Mouse (Mus musculus) hindbrain, embryonic 11.5 days (tissue): ENCODE results near the gene Cxcl16. TPM values are rescaled to one million over a fixed set of nuclear protein-coding genes. Genes with fewer than 3 reads are reported as not detected.

Experiments
- ATAC-seq: fragments of 200-750 bp; cut with Nextera tagmentation; 2 replicates; pipeline ENCODE4 v1.8.0; 2017; ENCODE audit warnings: mild to moderate bottlenecking, moderate TSS enrichment, moderate library complexity; ENCODE audit not compliant: low FRiP score
- DNase-seq: peaks from one replicate; pipeline ENCODE4 v3.0.0-alpha.2; 2015; ENCODE audit warnings: low spot score
- H3K27ac ChIP-seq: fragments of 300-500 bp; sonication (generic); 2 replicates; pipeline ENCODE4 v1.5.1; 2014; ENCODE audit warnings: mild to moderate bottlenecking, low read depth, low read length
- H3K27me3 ChIP-seq: fragments of 300-500 bp; sonication (generic); 2 replicates; pipeline ENCODE4 v1.6.1; 2014; ENCODE audit warnings: mild to moderate bottlenecking, low read length, moderate library complexity, mixed read lengths; ENCODE audit not compliant: control insufficient read depth, insufficient read depth
- H3K36me3 ChIP-seq: fragments of 300-500 bp; sonication (generic); 2 replicates; pipeline ENCODE4 v1.6.1; 2014; ENCODE audit warnings: mild to moderate bottlenecking, low read length, moderate library complexity, mixed read lengths; ENCODE audit not compliant: control insufficient read depth, insufficient read depth
- H3K4me1 ChIP-seq: fragments of 300-500 bp; sonication (generic); replicated peaks from 2 replicates; pipeline ENCODE4 v1.6.1; 2014; ENCODE audit warnings: low read length, mixed read lengths; ENCODE audit not compliant: control insufficient read depth, insufficient read depth
- H3K4me2 ChIP-seq: fragments of 300-500 bp; sonication (generic); replicated peaks from 2 replicates; pipeline ENCODE4 v1.6.1; 2014; ENCODE audit warnings: mild to moderate bottlenecking, low read depth, low read length
- H3K4me3 ChIP-seq: fragments of 300-500 bp; sonication (generic); 2 replicates; pipeline ENCODE4 v1.5.1; 2014; ENCODE audit warnings: low read depth, low read length
- H3K9ac ChIP-seq: fragments of 300-500 bp; sonication (generic); 2 replicates; pipeline ENCODE4 v1.6.1; 2014; ENCODE audit warnings: low read depth, low read length
- H3K9me3 ChIP-seq: fragments of 300-500 bp; sonication (generic); 2 replicates; pipeline ENCODE4 v1.6.1; 2016; ENCODE audit warnings: low read length; ENCODE audit not compliant: control insufficient read depth
- WGBS: fragments of 180-500 bp; shearing (Covaris S2); extraction: QIAGEN DNeasy Blood & Tissue Kit; methylation state at CpG from one replicate; pipeline ENCODE4 v1.1.7; 2014; 5-methylcytosine and 5-hydroxymethylcytosine counted together
- polyA plus RNA-seq: library from polyadenylated mRNA; unstranded; fragments of >200 nt; fragmentation: Nextera tagmentation; extraction: Ambion mirVana; gene quantifications from 2 replicates; pipeline ENCODE4 v1.2.1, GENCODE M21; 2014

Gene Cxcl16
- polyA plus RNA-seq, 1 experiment from 2014 or later = 1.2 TPM

DNA sequence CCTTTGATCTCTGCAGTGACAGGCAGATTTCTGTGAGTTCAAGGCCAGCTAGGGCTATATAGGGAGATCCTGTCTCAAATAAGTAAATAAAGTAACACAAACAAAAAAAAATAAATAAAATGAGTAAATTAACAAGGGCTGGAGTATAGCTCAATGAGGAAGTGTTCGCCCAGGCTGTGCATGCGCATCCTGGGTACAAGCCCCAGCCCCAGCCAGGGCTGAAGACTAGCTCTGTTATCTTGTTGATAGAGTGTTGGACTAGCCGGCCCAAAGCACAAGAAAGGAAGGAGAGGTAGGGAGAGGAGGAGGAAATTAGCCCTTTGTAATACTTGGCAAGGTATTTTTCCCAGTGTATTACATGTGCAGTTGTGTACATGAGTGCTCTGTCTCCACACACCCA is 15.8 kb downstream of the Cxcl16 start:
- Histone ChIP-seq H3K4me2 (no peak overlapping the region), H3K4me1 (no peaks in the 10 kb centered on the region), H3K27me3 (no peaks in the 10 kb centered on the region), H3K4me3 (no peak overlapping the region), H3K27ac (no peak overlapping the region), H3K9ac (no peak overlapping the region), H3K36me3 (0 out of 2 replicates have a peak, but pooled peaks cover 4% of the 10 kb centered on the region), H3K9me3 (no peaks in the 10 kb centered on the region)
- WGBS = 92% methylated on average over 3 of the region's 3 CpGs
- DNase-seq (no peak), ATAC-seq (no peak)

DNA sequence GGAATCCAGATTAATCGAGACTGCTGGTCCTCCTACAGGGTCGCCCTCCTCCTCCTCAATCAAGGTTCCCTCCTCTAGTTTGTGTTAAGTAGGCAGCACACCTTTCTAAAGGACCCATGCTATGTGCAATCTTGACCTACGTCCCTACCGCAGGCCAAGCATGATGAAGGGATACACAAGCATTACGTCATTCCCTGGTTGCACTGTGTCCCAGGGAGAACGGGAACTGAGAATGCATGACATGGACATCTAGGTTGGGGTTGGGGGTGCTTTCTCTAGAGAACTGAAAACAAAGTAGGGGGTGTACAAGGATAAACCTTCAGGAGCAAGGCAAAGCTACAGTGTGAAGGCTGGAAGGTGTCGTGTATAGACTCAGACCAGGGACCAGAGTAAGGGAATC is 17.9 kb downstream of the Cxcl16 start:
- 93% methylated on average over 7 of the region's 7 CpGs for WGBS
- H3K9me3 ChIP-seq = no peaks in the 10 kb centered on the region
- H3K36me3 ChIP-seq = 0 out of 2 replicates have a peak, but pooled peaks cover 9% of the 10 kb centered on the region
- no peak overlapping the region for H3K9ac ChIP-seq
- ATAC-seq (no peak), DNase-seq (no peak)
- H3K27me3 ChIP-seq = no peaks in the 10 kb centered on the region
- no peak overlapping the region for H3K4me2 ChIP-seq
- no peak overlapping the region for H3K4me3 ChIP-seq
- no peak overlapping the region for H3K27ac ChIP-seq
- no peaks in the 10 kb centered on the region for H3K4me1 ChIP-seq

DNA sequence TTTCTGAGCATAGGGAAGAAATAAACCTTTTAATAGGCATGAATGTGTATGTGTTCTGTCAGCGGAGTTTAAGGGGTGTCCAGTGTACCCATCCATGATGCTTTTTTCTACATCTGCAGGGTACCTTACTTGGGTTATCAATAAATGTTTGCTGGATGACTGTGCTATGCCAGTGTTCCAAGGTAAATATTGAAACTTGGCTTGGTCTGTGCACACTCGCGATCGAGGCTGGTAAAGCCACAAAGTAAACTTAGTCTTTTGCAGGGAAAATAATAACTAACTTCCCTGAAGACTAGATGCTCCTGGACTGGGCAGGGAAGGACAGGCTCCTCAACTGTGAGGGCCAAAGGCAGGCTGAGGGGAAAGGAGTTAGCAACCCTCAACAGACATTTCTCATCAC is 19.1 kb downstream of the Cxcl16 start:
- H3K4me3 ChIP-seq = no peak overlapping the region
- ATAC-seq (no peak), DNase-seq (no peak)
- H3K9ac ChIP-seq = no peak overlapping the region
- H3K4me2 ChIP-seq = no peak overlapping the region
- H3K27ac ChIP-seq = no peak overlapping the region
- 0 out of 2 replicates have a peak, but pooled peaks cover 9% of the 10 kb centered on the region for H3K36me3 ChIP-seq
- no peaks in the 10 kb centered on the region for H3K9me3 ChIP-seq
- no peaks in the 10 kb centered on the region for H3K4me1 ChIP-seq
- WGBS = 93% methylated on average over 4 of the region's 4 CpGs
- H3K27me3 ChIP-seq = no peaks in the 10 kb centered on the region

DNA sequence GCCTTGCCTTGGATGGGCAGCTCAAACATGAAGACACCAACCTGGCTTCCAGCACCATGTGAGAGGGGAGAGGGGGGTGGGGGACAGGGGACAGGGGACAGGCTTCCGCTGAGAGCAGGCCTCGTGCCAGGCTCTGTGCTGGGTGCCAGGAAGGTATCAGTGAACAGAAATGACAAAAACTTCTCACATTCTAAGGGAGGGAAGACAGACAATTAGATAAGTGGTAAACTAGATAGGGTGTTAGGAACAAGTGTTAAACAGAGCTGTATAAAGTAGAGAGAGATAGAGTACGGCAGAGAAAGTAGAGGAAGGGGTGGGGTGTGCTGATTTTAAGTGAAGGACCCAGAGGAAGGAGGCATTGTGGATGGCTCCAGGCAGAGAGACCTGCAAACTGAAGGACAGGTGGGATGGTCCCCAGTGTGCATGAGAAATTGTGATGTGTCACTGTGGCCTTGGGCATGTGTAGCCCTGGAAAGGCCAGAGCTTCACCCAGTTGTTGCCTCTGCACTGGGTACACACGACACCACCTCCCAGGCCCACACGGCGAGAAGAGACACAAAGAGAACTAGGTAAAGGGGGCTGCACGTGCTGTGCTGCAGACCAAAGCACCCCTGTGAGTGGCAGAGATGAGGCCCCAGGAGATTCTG is 20.9 kb downstream of the Cxcl16 start:
- WGBS = 88% methylated on average over 7 of the region's 7 CpGs

DNA sequence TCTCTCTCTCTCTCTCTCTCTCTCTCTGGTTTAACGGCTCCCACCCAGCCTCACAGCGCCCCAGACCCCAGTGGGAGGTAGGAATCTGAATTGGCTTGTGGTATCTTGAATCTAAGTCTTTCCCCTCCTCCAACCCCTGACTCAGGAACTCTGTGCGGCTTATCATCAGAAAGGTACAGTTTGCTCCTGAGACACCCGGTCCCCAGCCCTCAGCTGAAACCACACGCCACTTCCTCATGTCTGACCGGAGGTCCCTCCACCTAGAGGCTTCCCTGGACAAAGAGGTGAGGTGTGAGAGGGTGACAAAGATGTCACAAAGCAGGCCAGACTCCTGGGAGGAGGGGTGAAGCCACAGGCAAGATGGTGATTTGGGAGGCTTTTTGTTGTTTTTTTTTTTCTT is 22.4 kb downstream of the Cxcl16 start:
- ATAC-seq = no peak
- 0 out of 2 replicates have a peak, but pooled peaks cover 9% of the 10 kb centered on the region for H3K36me3 ChIP-seq

More for the DNA sequence above, 20.9 kb downstream of the Cxcl16 start:
- no peak for ATAC-seq
- Histone ChIP-seq H3K4me1 (no peaks in the 10 kb centered on the region), H3K4me3 (no peak overlapping the region), H3K27ac (no peak overlapping the region), H3K9me3 (no peaks in the 10 kb centered on the region), H3K36me3 (0 out of 2 replicates have a peak, but pooled peaks cover 9% of the 10 kb centered on the region), H3K9ac (no peak overlapping the region), H3K27me3 (no peaks in the 10 kb centered on the region), H3K4me2 (no peak overlapping the region)
- DNase-seq = no peak

DNA sequence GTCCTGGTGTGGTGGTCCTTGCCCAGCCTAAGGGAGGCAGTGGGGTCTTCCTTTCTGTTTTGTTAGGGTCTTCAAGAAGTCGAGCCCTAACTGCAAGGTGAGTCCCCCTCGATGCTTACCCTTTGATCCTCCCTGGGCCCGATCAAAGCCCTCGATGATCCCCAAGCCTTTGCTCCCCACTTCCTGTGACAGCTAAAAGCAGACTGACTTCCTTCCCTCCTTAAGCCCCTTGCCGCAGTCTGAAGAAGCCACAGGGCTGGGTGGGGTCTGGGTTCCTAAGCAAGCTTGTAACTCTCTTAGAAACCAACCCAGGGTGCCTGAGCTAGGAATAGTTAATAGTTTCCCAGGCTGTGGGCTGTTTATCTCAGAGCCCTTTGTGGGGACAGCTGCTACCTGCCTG is 24.3 kb downstream of the Cxcl16 start:
- H3K4me1 ChIP-seq = 0 out of 2 replicates have a peak, but pooled peaks cover 4% of the 10 kb centered on the region
- no peak overlapping the region for H3K9ac ChIP-seq
- no peak overlapping the region for H3K4me3 ChIP-seq
- H3K27ac ChIP-seq = no peak overlapping the region
- H3K27me3 ChIP-seq = no peaks in the 10 kb centered on the region
- no peak overlapping the region for H3K4me2 ChIP-seq
- no peaks in the 10 kb centered on the region for H3K9me3 ChIP-seq
- WGBS = 70% methylated on average over 5 of the region's 5 CpGs
- H3K36me3 ChIP-seq = 0 out of 2 replicates have a peak, but pooled peaks cover 9% of the 10 kb centered on the region
- ATAC-seq (no peak), DNase-seq (no peak)

More for the DNA sequence above, 22.4 kb downstream of the Cxcl16 start:
- no peak for DNase-seq
- no peak overlapping the region for H3K27ac ChIP-seq
- H3K9ac ChIP-seq = no peak overlapping the region
- H3K27me3 ChIP-seq = no peaks in the 10 kb centered on the region
- no peak overlapping the region for H3K4me3 ChIP-seq
- H3K4me1 ChIP-seq = 0 out of 2 replicates have a peak, but pooled peaks cover 4% of the 10 kb centered on the region
- H3K4me2 ChIP-seq = no peak overlapping the region
- whole genome bisulfite sequencing = 82% methylated on average over 6 of the region's 6 CpGs
- H3K9me3 ChIP-seq = no peaks in the 10 kb centered on the region

DNA sequence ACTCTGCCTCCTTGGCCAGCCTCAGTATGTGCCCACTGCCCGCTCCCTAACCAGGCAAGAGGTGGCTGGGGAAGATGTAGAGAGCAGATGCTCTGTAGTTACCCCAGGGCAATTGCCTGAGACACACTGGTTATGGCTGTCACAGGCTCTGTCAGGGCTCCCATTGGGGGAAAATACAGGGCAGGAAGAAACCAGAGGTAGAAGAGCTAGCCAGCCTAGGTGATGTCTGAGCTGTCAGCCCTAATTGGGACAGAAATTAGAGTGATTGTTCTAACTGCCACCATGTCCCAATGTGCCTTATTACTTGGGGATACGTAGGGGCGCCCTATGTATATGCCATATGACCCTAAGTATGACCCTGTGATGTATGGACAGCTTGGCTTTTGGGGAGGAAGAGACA is 25.8 kb downstream of the Cxcl16 start:
- Histone ChIP-seq H3K36me3 (0 out of 2 replicates have a peak, but pooled peaks cover 6% of the 10 kb centered on the region), H3K9ac (no peak overlapping the region), H3K4me3 (no peak overlapping the region), H3K9me3 (no peaks in the 10 kb centered on the region), H3K4me1 (0 out of 2 replicates have a peak, but pooled peaks cover 4% of the 10 kb centered on the region), H3K27ac (no peak overlapping the region), H3K4me2 (peak overlapping the region; percentile 70), H3K27me3 (no peaks in the 10 kb centered on the region)
- 87% methylated on average over 3 of the region's 3 CpGs for WGBS
- ATAC-seq (no peak), DNase-seq (no peak)

DNA sequence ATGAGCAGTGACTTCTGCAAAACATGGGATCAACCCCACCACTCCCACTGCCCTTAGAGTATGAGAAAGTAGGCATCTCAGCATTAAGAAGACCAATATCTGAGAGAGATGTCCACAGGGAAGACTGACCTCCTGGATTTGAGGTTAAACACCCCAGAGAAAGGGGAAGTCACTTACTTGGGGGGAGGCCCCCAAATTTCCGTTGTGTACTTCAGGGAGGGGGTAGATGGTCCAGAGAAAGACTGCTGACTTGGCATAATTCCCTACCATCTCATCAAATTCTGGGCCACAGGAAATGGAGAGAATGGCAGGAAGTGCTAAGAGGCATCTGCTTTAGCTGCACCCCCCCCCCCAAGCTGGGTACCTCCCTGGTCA is 26.2 kb downstream of the Cxcl16 start:
- peak overlapping the region; percentile 70 for H3K4me2 ChIP-seq
- H3K4me1 ChIP-seq = 0 out of 2 replicates have a peak, but pooled peaks cover 4% of the 10 kb centered on the region
- 82% methylated on average over 1 of the region's 1 CpGs for WGBS
- DNase-seq = no peak
- peak overlapping the region; percentile 81 for H3K9ac ChIP-seq
- no peak for ATAC-seq
- no peaks in the 10 kb centered on the region for H3K27me3 ChIP-seq
- H3K4me3 ChIP-seq = peak overlapping the region; percentile 88
- 0 out of 2 replicates have a peak, but pooled peaks cover 4% of the 10 kb centered on the region for H3K36me3 ChIP-seq
- H3K27ac ChIP-seq = no peak overlapping the region
- H3K9me3 ChIP-seq = no peaks in the 10 kb centered on the region
